7 mouse cellular contexts compared by ENCODE assay signal in the genomic region with DNA sequence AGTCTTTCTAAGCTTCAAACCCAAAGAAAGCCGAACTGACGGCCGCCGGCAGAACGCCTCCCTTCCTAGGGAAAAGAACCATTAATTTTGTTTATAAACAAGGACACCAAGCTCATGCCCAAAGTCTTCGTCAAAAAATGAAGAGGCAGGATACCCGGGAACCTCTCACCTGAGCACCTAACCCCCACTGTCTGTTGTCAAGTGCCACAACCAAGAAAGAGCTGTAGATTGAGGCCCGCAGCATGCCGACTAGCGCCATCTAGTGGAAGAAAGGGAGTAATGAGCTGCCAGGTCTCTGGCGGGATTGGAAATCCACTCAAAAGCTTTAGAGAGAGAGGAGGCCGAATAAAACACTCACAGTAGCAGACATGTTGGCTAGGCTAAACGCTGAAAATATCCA.
DNase-seq lines count a peak whose midpoint lies in the region; ATAC-seq and TF ChIP-seq lines count a peak whose summit lies in the region.

No protein-coding gene starts in this region.

- H3K9ac ChIP-seq in kidney, postnatal 0 days (ENCODE audit: low read depth, low read length) = no peak overlapping the region

- no peak overlapping the region for H3K27ac ChIP-seq in kidney, postnatal 0 days
- no peak overlapping the region for H3K27ac ChIP-seq in spleen, adult 2 months (ENCODE audit: insufficient read depth, low read length)

- no peak overlapping the region for H3K4me2 ChIP-seq in kidney, postnatal 0 days (ENCODE audit: low read length)

- no peak; the same call in 1 of the 2 replicates for ATAC-seq in kidney, postnatal 0 days (replicated peaks; ENCODE audit: low FRiP score, low read depth)

- 41% methylated on average over 13 of the region's 13 CpGs for WGBS in kidney, postnatal 0 days
- WGBS in spleen, adult 2 months = 37% methylated on average over 13 of the region's 13 CpGs

- no peaks in the 10 kb centered on the region for H3K27me3 ChIP-seq in kidney, postnatal 0 days (ENCODE audit: insufficient read depth, low read length)
- no peaks in the 10 kb centered on the region for H3K27me3 ChIP-seq in spleen, adult 2 months (ENCODE audit: control insufficient read depth, insufficient read depth, low read length)

- H3K9me3 ChIP-seq in kidney, postnatal 0 days (replicated peaks; ENCODE audit: low read length) = no peaks in the 10 kb centered on the region

- H3K36me3 ChIP-seq in kidney, postnatal 0 days (ENCODE audit: insufficient read depth, low read length) = no peaks in the 10 kb centered on the region
- no peaks in the 10 kb centered on the region for H3K36me3 ChIP-seq in spleen, adult 2 months (ENCODE audit: control insufficient read depth, insufficient read depth, low read length)

- no peaks in the 10 kb centered on the region for H3K4me1 ChIP-seq in kidney, postnatal 0 days (replicated peaks; ENCODE audit: insufficient read depth, low read length)
- H3K4me1 ChIP-seq in spleen, adult 2 months (ENCODE audit: control insufficient read depth, insufficient read depth, insufficient read length) = no peaks in the 10 kb centered on the region

- no peak for TF ChIP-seq POLR2A in spleen, adult 2 months (IDR thresholded peaks at IDR 0.05; ENCODE audit: low read depth, low read length)

- peak; percentile 94 for TF ChIP-seq CTCF in kidney, postnatal 0 days (IDR thresholded peaks at IDR 0.05; ENCODE audit: low read depth)
- peak; percentile 70; the same call in 1 of the 2 replicates for TF ChIP-seq CTCF in spleen, adult 2 months (IDR thresholded peaks at IDR 0.05; ENCODE audit: extremely low read depth, insufficient read depth, insufficient read length, insufficient replicate concordance)

- no peak overlapping the region for H3K4me3 ChIP-seq in kidney, postnatal 0 days (replicated peaks; ENCODE audit: low read depth, low read length)
- H3K4me3 ChIP-seq in spleen, adult 2 months (ENCODE audit: extremely low read depth, insufficient read depth, insufficient read length) = no peak overlapping the region

- DNase-seq in ovary, postnatal 36 days (ENCODE audit: low spot score) = peak; percentile 23
- no peak for DNase-seq in ovary, postnatal 10 days (ENCODE audit: low spot score)
- peak; percentile 63 for DNase-seq in adrenal gland, postnatal 10 days
- peak; percentile 49 for DNase-seq in embryo, embryonic 11.5 days (ENCODE audit: low read depth, low spot score)
- peak; percentile 78 for DNase-seq in kidney, postnatal 0 days (ENCODE audit: low spot score)
- DNase-seq in lung, postnatal 14 days = peak; percentile 65
- DNase-seq in spleen, adult 2 months (ENCODE audit: low read depth in 1 of 2, low spot score in 2 of 2) = peak; percentile 48 to 53
